Mouse (Mus musculus) mature B cell (primary cell): Measurements from ENCODE around the gene Gpr3.

Source experiments
- in situ Hi-C: fragments of 300-500 bp; cut with MboI; formaldehyde crosslinking; loops from 2 replicates; pipeline ENCODE4 v1.14.3; 2019

Gpr3 gene

GRCm38 (mm10) chr4:133233285-133233976, 21.1 kb upstream of the Gpr3 start:
- in situ Hi-C loops, result no loop called here

- in situ Hi-C loops, result no loop called here
These were observed 17.2 kb upstream of the Gpr3 start for GRCm38 (mm10) chr4:133229582-133229981.

- in situ Hi-C loops, result no loop called here
These were observed 15.3 kb upstream of the Gpr3 start for GRCm38 (mm10) chr4:133227636-133228035.

GRCm38 (mm10) chr4:133226073-133226472, 13.7 kb upstream of the Gpr3 start:
- in situ Hi-C loops, result no loop called here

GRCm38 (mm10) chr4:133223875-133224274, 11.5 kb upstream of the Gpr3 start:
- in situ Hi-C loops, result no loop called here

- in situ Hi-C loops, result no loop called here
These were observed 9.4 kb upstream of the Gpr3 start for GRCm38 (mm10) chr4:133221701-133222100.

- in situ Hi-C loops, result no loop called here
These were observed 8.3 kb upstream of the Gpr3 start for GRCm38 (mm10) chr4:133220656-133221055.

GRCm38 (mm10) chr4:133218745-133219144, 6.4 kb upstream of the Gpr3 start:
- in situ Hi-C loops, result loop anchor here (5.0 kb wide), 1 partner anchor 84 kb away; no protein-coding TSS in a partner anchor

- in situ Hi-C loops, result loop anchor here (5.0 kb wide), 1 partner anchor 85 kb away; no protein-coding TSS in a partner anchor
These were observed 5.3 kb upstream of the Gpr3 start for GRCm38 (mm10) chr4:133217641-133218040.

GRCm38 (mm10) chr4:133213661-133214060, 1.3 kb upstream of the Gpr3 start:
- in situ Hi-C loops, result no loop called here

- in situ Hi-C loops, result no loop called here
These were observed 893 bp upstream of the Gpr3 start for GRCm38 (mm10) chr4:133213268-133213590.

GRCm38 (mm10) chr4:133212562-133213267, 379 bp upstream of the Gpr3 start:
- in situ Hi-C loops, result no loop called here

GRCm38 (mm10) chr4:133210788-133211390, 1.4 kb downstream of the Gpr3 start:
- in situ Hi-C loops, result no loop called here

- in situ Hi-C loops, result no loop called here
These were observed 2.1 kb downstream of the Gpr3 start for GRCm38 (mm10) chr4:133210023-133210787.

GRCm38 (mm10) chr4:133209366-133209765, 3.0 kb downstream of the Gpr3 start:
- in situ Hi-C loops, result no loop called here

GRCm38 (mm10) chr4:133204379-133204778, 8.0 kb downstream of the Gpr3 start:
- in situ Hi-C loops, result no loop called here

- in situ Hi-C loops, result no loop called here
These were observed 8.7 kb downstream of the Gpr3 start for GRCm38 (mm10) chr4:133203591-133203990.

- in situ Hi-C loops, result no loop called here
These were observed 10.1 kb downstream of the Gpr3 start for GRCm38 (mm10) chr4:133202254-133202653.

GRCm38 (mm10) chr4:133201006-133201771, 11.1 kb downstream of the Gpr3 start:
- in situ Hi-C loops, result no loop called here

GRCm38 (mm10) chr4:133200343-133200742, 12.0 kb downstream of the Gpr3 start:
- in situ Hi-C loops, result no loop called here

- in situ Hi-C loops, result no loop called here
These were observed 12.6 kb downstream of the Gpr3 start for GRCm38 (mm10) chr4:133199743-133200142.
